Mouse (Mus musculus) bone marrow macrophage, adult 2 months (primary cell): Measurements from ENCODE around the gene Src.

ENCODE experiments used
- CTCF ChIP-seq: IDR thresholded peaks from 2 replicates; pipeline ENCODE4 v1.5.1; 2012; ENCODE audit warnings: low read depth, mild to moderate bottlenecking, low read length, moderate library complexity
- POLR2A ChIP-seq: IDR thresholded peaks from 2 replicates; pipeline ENCODE4 v1.6.1; 2012; ENCODE audit warnings: mild to moderate bottlenecking, low read depth, low read length, borderline replicate concordance

DNA sequence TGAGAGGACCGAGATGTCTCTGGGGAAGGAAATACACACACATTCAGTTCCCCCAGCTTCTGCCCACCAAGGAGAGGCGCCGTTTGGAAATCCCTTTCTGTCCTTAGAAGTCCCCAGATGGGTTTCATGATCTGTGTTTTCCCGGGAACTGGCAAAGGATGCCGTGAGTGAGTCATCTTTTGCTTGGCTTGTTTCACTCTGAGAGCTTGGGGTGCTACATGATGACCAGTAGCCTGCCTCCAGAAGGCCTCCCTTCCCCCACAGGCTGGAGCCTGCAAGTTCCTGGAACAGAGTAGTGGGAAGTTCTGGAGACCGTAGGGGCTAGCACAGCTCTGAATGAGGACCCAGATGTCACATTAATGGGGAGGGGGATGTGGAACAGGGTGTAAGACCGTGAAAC lies 10.6 kb upstream of the Src start:
- no peak for TF ChIP-seq CTCF
- no peak for TF ChIP-seq POLR2A
